Mouse (Mus musculus) lung, embryonic 14.5 days (tissue): ENCODE measurements around the gene Kdm5a. TPM values are rescaled to one million over a fixed set of nuclear protein-coding genes. Genes with fewer than 3 reads are reported as not detected.

Source experiments
- ATAC-seq: fragments of 200-750 bp; cut with Nextera tagmentation; 2 replicates; pipeline ENCODE4 v1.8.0; 2017; ENCODE audit warnings: mild to moderate bottlenecking, moderate TSS enrichment, moderate library complexity; ENCODE audit not compliant: insufficient read depth
- DNase-seq: peaks from one replicate; pipeline ENCODE4 v3.0.0-alpha.2; 2015
- H3K27ac ChIP-seq: fragments of 300-500 bp; sonication (generic); 2 replicates; pipeline ENCODE4 v1.5.1; 2014; ENCODE audit warnings: low read depth, mild to moderate bottlenecking, moderate library complexity
- H3K27me3 ChIP-seq: fragments of 300-500 bp; sonication (generic); 2 replicates; pipeline ENCODE4 v1.6.1; 2014; ENCODE audit warnings: low read length, control low read depth; ENCODE audit not compliant: insufficient read depth
- H3K36me3 ChIP-seq: fragments of 300-500 bp; sonication (generic); 2 replicates; pipeline ENCODE4 v1.6.1; 2014; ENCODE audit warnings: control low read depth; ENCODE audit not compliant: insufficient read depth
- H3K4me1 ChIP-seq: fragments of 300-500 bp; sonication (generic); 2 replicates; pipeline ENCODE4 v1.6.1; 2014; ENCODE audit warnings: antibody characterized with exemption, control low read depth; ENCODE audit not compliant: insufficient read depth
- H3K4me2 ChIP-seq: fragments of 300-500 bp; sonication (generic); 2 replicates; pipeline ENCODE4 v1.6.1; 2014; ENCODE audit warnings: mild to moderate bottlenecking
- H3K4me3 ChIP-seq: fragments of 300-500 bp; sonication (generic); 2 replicates; pipeline ENCODE4 v1.5.1; 2014; ENCODE audit warnings: low read depth, low read length
- H3K9ac ChIP-seq: fragments of 300-500 bp; sonication (generic); 2 replicates; pipeline ENCODE4 v1.6.1; 2014
- H3K9me3 ChIP-seq: fragments of 300-500 bp; sonication (generic); 2 replicates; pipeline ENCODE4 v1.6.1; 2016; ENCODE audit warnings: low read depth, low read length, control low read depth
- CTCF ChIP-seq: IDR thresholded peaks from 2 replicates; pipeline ENCODE4 v1.5.1; 2016; ENCODE audit warnings: antibody characterized with exemption, low read depth
- WGBS: fragments of 180-500 bp; shearing (Covaris S2); extraction: QIAGEN DNeasy Blood & Tissue Kit; methylation state at CpG from one replicate; pipeline ENCODE4 v1.1.7; 2014; 5-methylcytosine and 5-hydroxymethylcytosine counted together
- polyA plus RNA-seq: library from polyadenylated mRNA; unstranded; fragments of >200 nt; fragmentation: Nextera tagmentation; extraction: Ambion mirVana; gene quantifications from 2 replicates; pipeline ENCODE4 v1.2.1, GENCODE M21; 2014

Kdm5a gene
- polyA plus RNA-seq, 1 experiment from 2014 or later = 46.3 TPM

DNA sequence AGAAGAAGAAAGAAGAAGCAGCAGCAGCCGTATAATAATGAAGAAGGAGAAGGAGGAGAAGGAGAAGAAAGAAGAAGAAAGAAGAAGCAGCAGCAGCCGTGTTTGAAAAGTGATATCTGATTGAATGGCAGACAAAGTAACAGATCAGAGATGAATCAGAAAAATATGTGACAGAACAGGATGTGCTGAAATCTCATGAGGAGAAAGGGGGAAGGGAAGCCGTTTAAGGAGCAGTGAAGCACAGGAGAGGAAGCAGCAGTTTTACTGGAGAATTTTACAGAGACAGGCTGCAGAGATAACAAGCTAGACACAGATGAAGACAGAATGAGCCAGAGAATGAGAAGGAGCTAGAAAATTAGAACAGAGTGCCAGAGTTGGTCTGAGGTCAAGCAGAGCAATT is 14.9 kb upstream of the Kdm5a start:
- H3K4me3 ChIP-seq = no peak overlapping the region
- peaks cover 69% of the 10 kb centered on the region for H3K36me3 ChIP-seq
- H3K27ac ChIP-seq = no peak overlapping the region
- no peaks in the 10 kb centered on the region for H3K4me1 ChIP-seq
- H3K9ac ChIP-seq = no peak overlapping the region
- ATAC-seq = no peak
- no peak for TF ChIP-seq CTCF
- no peak for DNase-seq
- no peak overlapping the region for H3K4me2 ChIP-seq
- H3K9me3 ChIP-seq = no peaks in the 10 kb centered on the region
- WGBS = 82% methylated on average over 3 of the region's 3 CpGs
- H3K27me3 ChIP-seq = no peaks in the 10 kb centered on the region

DNA sequence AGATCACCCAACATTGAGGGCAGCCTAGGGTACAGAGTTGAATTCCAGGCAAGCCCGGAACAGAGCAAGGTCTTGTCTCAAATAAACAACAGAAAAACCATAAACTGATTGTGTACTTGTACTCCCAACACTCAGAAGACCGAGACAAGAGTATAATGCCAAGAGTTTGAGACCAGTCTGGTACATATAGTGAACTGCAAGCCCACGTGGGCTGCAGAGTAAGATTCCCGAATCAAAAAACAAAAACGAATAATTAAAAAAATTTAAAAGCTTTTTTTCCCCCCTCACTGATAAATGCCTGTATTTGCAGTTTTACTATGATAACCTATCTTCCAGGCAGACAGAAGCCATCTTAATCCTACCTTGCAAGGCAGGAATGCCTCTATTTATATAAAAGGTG is 7.4 kb upstream of the Kdm5a start:
- peaks cover 12% of the 10 kb centered on the region for H3K36me3 ChIP-seq
- peak; percentile 1 for DNase-seq
- 19% methylated on average over 5 of the region's 5 CpGs for WGBS
- H3K9ac ChIP-seq = peak overlapping the region; percentile 76
- H3K27ac ChIP-seq = peak overlapping the region; percentile 90
- peak overlapping the region; percentile 82 for H3K4me2 ChIP-seq
- peaks cover 2% of the 10 kb centered on the region; the same call in 1 of the 2 replicates for H3K4me1 ChIP-seq
- no peak for ATAC-seq
- H3K4me3 ChIP-seq = peak overlapping the region; percentile 61
- H3K9me3 ChIP-seq = no peaks in the 10 kb centered on the region
- H3K27me3 ChIP-seq = no peaks in the 10 kb centered on the region
- no peak for TF ChIP-seq CTCF

DNA sequence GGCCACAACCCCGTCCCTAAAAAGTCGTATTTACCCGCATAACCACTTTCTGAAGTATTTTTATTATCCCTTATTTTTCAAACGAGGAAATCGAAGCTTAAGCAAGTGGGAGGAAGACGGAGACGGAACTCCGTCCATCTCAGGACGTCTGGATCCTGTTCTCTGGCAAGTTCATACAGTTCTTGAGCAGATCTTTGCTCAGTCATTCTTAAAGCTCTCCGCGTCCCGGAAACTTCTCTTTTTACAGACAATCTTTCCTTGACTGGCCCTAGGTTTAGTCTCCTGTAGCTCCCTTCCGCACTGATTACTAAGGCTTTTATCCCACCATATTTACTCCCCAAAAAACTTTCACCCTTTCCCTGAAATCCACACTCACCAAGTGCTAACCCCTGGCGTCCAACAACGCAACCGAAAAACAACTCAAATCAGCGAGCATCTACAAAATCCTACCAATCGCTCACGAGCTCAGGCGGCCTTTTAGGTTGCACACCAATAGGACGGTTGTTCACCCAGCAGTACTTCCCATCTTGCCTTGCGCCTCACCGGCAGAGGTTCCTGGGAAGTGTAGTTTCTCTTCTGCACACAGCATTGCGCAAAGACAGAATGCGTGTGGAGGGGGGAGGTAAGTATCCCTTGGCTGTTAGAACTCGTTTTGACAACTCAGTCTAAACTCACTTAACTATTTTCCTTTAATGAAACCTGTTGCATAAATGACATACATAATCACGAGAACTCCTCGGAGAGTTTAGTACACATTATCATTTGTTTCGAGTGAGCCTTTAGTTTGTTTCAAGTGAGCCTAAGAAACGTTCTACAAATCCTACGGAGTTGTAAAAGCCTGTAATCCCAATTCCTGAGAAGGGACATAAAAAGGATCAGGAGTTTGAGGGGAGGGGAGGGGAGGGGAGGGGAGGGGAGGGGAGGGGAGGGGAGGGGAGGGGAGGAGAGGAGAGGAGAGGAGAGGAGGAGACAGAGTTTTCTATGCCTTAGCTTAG is 6.7 kb upstream of the Kdm5a start:
- Histone ChIP-seq H3K27ac (peak overlapping the region; percentile 90), H3K36me3 (peaks cover 12% of the 10 kb centered on the region), H3K9ac (peak overlapping the region; percentile 76), H3K9me3 (no peaks in the 10 kb centered on the region), H3K4me2 (peak overlapping the region; percentile 82), H3K4me1 (peaks cover 2% of the 10 kb centered on the region; the same call in 1 of the 2 replicates), H3K4me3 (peak overlapping the region; percentile 61), H3K27me3 (no peaks in the 10 kb centered on the region)
- DNase-seq (peak; percentile 96), ATAC-seq (peak; percentile 99)
- peak; percentile 41 for TF ChIP-seq CTCF
- WGBS = under 1% methylated on average over 31 of the region's 31 CpGs

DNA sequence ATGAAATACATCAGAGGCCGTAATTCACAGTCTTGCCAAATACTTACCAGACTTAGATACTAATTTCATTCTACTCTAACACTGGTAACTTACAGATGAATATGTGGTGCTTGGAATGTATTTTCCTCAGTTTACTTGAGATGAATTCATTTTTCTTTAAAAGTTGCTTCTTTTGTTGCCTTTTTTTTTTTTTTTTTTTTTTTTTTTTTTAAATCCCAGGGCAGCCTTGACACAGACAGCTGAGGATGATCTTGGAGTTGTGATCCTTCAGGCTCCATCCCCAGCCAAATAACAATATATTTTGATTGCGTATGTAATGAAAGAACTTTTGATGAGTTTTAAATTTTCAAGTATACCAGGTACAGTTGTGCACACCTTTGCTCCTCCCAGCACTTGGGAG is 1.8 kb upstream of the Kdm5a start:
- 92% methylated on average over 2 of the region's 2 CpGs for WGBS
- Histone ChIP-seq H3K4me3 (no peak overlapping the region), H3K9me3 (no peaks in the 10 kb centered on the region), H3K27ac (no peak overlapping the region), H3K4me2 (no peak overlapping the region), H3K9ac (no peak overlapping the region), H3K27me3 (no peaks in the 10 kb centered on the region), H3K4me1 (peaks cover 8% of the 10 kb centered on the region), H3K36me3 (peaks cover 3% of the 10 kb centered on the region)
- no peak for TF ChIP-seq CTCF
- no peak for ATAC-seq
- DNase-seq = no peak

DNA sequence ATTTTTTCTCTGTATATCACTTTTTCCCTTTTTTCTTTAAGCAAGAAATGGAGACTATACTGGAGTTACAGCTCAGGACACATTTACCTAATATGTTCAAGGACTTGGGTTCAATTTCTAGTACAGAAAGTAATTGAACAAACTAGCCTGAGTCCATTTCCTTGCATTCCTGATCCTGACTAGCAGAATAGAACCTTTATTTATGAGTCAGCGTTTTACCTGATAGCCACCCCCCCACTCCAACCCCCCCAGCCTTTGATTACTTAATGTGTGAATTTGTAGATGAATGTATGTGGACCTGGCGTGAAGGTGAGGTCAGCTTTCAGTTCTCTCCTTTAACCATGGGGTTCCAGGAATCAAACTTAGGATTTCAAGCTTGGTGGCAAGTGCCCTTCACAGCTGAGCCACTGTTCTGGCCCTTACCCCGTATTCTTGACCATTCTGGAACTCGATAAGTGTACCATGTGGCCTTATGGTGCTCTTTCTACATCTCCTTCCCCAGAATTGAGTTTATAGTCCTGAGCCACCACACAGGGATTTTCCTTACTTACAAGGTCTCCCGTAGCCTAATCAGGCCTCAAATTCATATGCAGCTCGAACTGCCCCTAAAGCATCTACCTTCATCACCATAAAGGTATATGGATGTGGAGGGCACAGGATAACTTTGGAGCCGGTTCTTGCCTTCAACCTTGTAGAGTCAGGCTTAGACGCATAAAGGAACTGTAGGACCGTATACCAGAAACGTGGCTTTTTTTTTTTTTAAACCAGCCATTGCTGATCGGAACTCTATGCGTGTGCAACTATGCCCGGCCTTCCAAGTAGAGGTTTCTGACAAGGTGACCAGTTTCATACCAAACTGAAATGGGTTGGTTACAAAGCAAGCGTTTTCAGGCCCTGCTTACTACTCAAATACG is 893 bp upstream of the Kdm5a start:
- 19% methylated on average over 15 of the region's 15 CpGs for WGBS
- DNase-seq (no peak), ATAC-seq (peak; percentile 36)
- peaks cover 11% of the 10 kb centered on the region for H3K36me3 ChIP-seq
- peak overlapping the region; percentile 97 for H3K4me3 ChIP-seq
- H3K4me2 ChIP-seq = peak overlapping the region; percentile 88
- TF ChIP-seq CTCF = no peak
- H3K9ac ChIP-seq = peak overlapping the region; percentile 93
- no peaks in the 10 kb centered on the region for H3K9me3 ChIP-seq
- H3K27me3 ChIP-seq = no peaks in the 10 kb centered on the region
- peak overlapping the region; percentile 97 for H3K27ac ChIP-seq
- H3K4me1 ChIP-seq = peaks cover 8% of the 10 kb centered on the region

DNA sequence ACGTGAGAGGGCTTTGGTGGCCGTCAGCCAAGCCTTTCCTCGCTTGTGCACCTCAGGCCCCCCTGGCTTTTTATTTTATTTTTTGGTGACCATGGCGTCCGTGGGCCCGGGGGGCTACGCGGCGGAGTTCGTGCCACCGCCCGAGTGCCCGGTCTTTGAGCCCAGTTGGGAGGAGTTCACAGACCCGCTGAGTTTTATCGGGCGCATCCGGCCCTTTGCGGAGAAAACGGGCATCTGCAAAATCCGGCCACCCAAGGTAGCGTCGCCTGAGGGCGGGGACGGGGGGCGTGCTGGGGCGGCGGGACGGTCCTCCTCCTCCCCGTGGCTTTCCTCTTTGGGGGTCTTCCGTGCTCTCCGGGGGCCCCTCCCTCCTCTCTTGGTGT is 590 bp downstream of the Kdm5a start:
- H3K27ac ChIP-seq = peak overlapping the region; percentile 97
- peak overlapping the region; percentile 93 for H3K9ac ChIP-seq
- ATAC-seq (peak; percentile 33), DNase-seq (no peak)
- peaks cover 26% of the 10 kb centered on the region for H3K36me3 ChIP-seq
- no peaks in the 10 kb centered on the region for H3K9me3 ChIP-seq
- peaks cover 8% of the 10 kb centered on the region for H3K4me1 ChIP-seq
- H3K4me3 ChIP-seq = peak overlapping the region; percentile 97
- no peaks in the 10 kb centered on the region for H3K27me3 ChIP-seq
- WGBS = under 1% methylated on average over 31 of the region's 31 CpGs
- TF ChIP-seq CTCF = no peak
- H3K4me2 ChIP-seq = peak overlapping the region; percentile 88
